15 mouse cellular contexts compared by ENCODE assay signal in the genomic region with DNA sequence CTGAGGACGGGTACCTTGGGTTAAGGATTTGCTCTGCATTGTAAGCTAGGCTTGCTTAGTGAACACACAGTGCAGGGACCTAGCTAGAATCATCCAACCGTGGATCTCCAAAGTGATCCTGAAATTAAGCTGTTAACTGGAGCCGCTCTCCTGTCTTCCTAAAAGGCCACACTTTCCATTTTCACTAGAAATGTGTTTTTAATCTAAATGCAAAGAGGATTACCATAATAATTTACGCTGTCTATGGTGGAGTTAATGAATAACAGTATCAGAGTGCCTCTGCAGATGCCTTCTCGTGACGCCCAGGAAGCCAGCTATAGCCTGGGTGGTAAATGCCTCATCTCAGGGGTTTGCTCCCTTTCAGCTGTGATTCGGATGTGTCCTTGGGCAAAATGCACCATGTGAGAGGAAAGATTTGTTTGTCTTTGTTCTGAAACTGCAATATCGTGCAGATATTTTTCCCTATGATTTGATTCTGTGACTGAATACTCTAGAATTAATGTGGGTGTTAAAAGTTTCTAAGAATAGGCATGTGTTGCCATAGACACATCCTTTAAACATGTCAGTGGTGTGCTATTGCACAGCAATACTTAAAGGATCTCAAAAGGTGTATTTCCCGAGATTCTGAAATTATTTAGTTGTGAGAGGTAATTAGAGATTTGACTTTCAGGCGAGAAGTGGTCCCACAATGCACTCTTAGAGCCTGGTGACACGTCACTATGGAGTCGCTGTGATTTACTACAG.
DNase-seq lines count a peak whose midpoint lies in the region; TF ChIP-seq lines count a peak whose summit lies in the region.
"Had no signal": no experiment of that assay in that cellular context is flagged by ENCODE, and none has a peak within 500 bp of the region (broad histone marks: within the 10 kb centered on the region; RNA-seq: fewer than 3 reads in every experiment).

No protein-coding gene starts in this region.

- peak; percentile 14 to 38 for DNase-seq in frontal cortex, postnatal 36 days (ENCODE audit: low spot score in 2 of 2)
- no peak for DNase-seq in frontal cortex, postnatal 25 days (ENCODE audit: low spot score in 2 of 2)
- peak; percentile 20 to 27 for DNase-seq in right cerebral cortex, adult 2 months (ENCODE audit: low spot score in 2 of 2)
- no peak for DNase-seq in right cerebral cortex, postnatal 36 days (ENCODE audit: low spot score in 2 of 2)
- peak; percentile 10 to 16 for DNase-seq in layer of hippocampus, postnatal 14 days (ENCODE audit: low spot score in 2 of 2)
- DNase-seq in urinary bladder, postnatal 36 days (ENCODE audit: low spot score in 2 of 2), result no peak
- no peak for DNase-seq in cerebellum, adult 18-20 months
- DNase-seq: adrenal gland, postnatal 10 days; B cell, adult 2 months; cerebellum, postnatal 25 days; kidney, adult 9 months; liver, postnatal 0 days; lung, postnatal 36 days had no signal

- 22% methylated on average over 12 of the region's 12 CpGs for WGBS in olfactory bulb, adult 2 months

- TF ChIP-seq CTCF in olfactory bulb, adult 2 months (IDR thresholded peaks at IDR 0.05; ENCODE audit: insufficient read depth, low read depth, low read length), result no peak

- no peaks in the 10 kb centered on the region for H3K4me1 ChIP-seq in olfactory bulb, adult 2 months (ENCODE audit: control insufficient read depth, insufficient read depth, low read length)
- H3K4me1 ChIP-seq: limb, embryonic 13.5 days had no signal

- no peak overlapping the region for H3K4me3 ChIP-seq in olfactory bulb, adult 2 months (ENCODE audit: insufficient read depth, low read depth, low read length)
- H3K4me3 ChIP-seq: limb, embryonic 13.5 days had no signal

- peak overlapping the region; percentile 74 for H3K27ac ChIP-seq in olfactory bulb, adult 2 months (ENCODE audit: insufficient read depth, low read depth, low read length)
- H3K27ac ChIP-seq: limb, embryonic 13.5 days had no signal

- TF ChIP-seq POLR2A in olfactory bulb, adult 2 months (IDR thresholded peaks at IDR 0.05; ENCODE audit: insufficient read depth, low read depth, low read length), result no peak

Comparison
In these comparisons a context has a peak if more than half of its experiments do, and no peak if none do; other contexts are left out.
1. DNase-seq: peak in frontal cortex, postnatal 36 days (2 of 2), right cerebral cortex, adult 2 months (2 of 2) and layer of hippocampus, postnatal 14 days (2 of 2); none in frontal cortex, postnatal 25 days (0 of 2), right cerebral cortex, postnatal 36 days (0 of 2), urinary bladder, postnatal 36 days (0 of 2) and cerebellum, adult 18-20 months (0 of 2).